Mouse (Mus musculus) megakaryocyte, adult 5-6 weeks (primary cell): ENCODE data around the gene Nisch. TPM values are rescaled to one million over a fixed set of nuclear protein-coding genes. Genes with fewer than 3 reads are reported as not detected.

Experiments
- ATAC-seq: 2 replicates; pipeline ENCODE4 v1.8.0; 2016; ENCODE audit warnings: mild to moderate bottlenecking, inconsistent platforms; ENCODE audit not compliant: poor library complexity, severe bottlenecking
- total RNA-seq, 2 experiments: library from RNA; stranded (forward) in 1 of 2; stranded (reverse) in 1 of 2; fragments of 153-499, 151-499 nt in 1 of 2; fragments of 221-1000, 200-1000 nt in 1 of 2; gene quantifications; 2 replicates each; pipeline versions ENCODE4 v1.2.3 to v1.2.4; 2015 to 2017

Nisch gene
- total RNA-seq, 2 experiments from 2014 or later: 65.6 to 74.8 TPM

- ATAC-seq: peak; percentile 72
Measured at GRCm38 (mm10) chr14:31217666-31218065, 920 bp upstream of the Nisch start, which contains the start of gene Sema3g. Gene Sema3g (plus strand): TSS chr14:31217860.

- peak; percentile 77 for ATAC-seq
Measured at GRCm38 (mm10) chr14:31215157-31216002, 1.4 kb downstream of the Nisch start.

- ATAC-seq: peak; percentile 20; the same call in 1 of the 2 replicates
Measured at GRCm38 (mm10) chr14:31214684-31215083, 2.1 kb downstream of the Nisch start.

- ATAC-seq: peak; percentile 68
Measured at GRCm38 (mm10) chr14:31213868-31214267, 2.9 kb downstream of the Nisch start.

GRCm38 (mm10) chr14:31212499-31212898 lies 4.2 kb downstream of the Nisch start:
- peak; percentile 17; the same call in 1 of the 2 replicates for ATAC-seq

GRCm38 (mm10) chr14:31211854-31212253 lies 4.9 kb downstream of the Nisch start:
- no peak for ATAC-seq

GRCm38 (mm10) chr14:31209133-31209557 lies 7.6 kb downstream of the Nisch start:
- no peak for ATAC-seq

GRCm38 (mm10) chr14:31208084-31208483 lies 8.7 kb downstream of the Nisch start, which contains the start of gene Tnnc1:
Gene Tnnc1 (plus strand): TSS chr14:31208312.
- ATAC-seq: no peak

GRCm38 (mm10) chr14:31207070-31207830 lies 9.5 kb downstream of the Nisch start:
- ATAC-seq: no peak

- ATAC-seq: peak; percentile 95
Measured at GRCm38 (mm10) chr14:31206472-31206981, 10.2 kb downstream of the Nisch start.

- peak; percentile 33 for ATAC-seq
Measured at GRCm38 (mm10) chr14:31205562-31206467, 10.9 kb downstream of the Nisch start.

GRCm38 (mm10) chr14:31205244-31205561 lies 11.5 kb downstream of the Nisch start:
- ATAC-seq: no peak

GRCm38 (mm10) chr14:31204844-31205243 lies 11.9 kb downstream of the Nisch start:
- no peak for ATAC-seq

- no peak for ATAC-seq
Measured at GRCm38 (mm10) chr14:31200038-31200437, 16.7 kb downstream of the Nisch start.

- no peak for ATAC-seq
Measured at GRCm38 (mm10) chr14:31199599-31199998, 17.1 kb downstream of the Nisch start.

- peak; percentile 44; the same call in 1 of the 2 replicates for ATAC-seq
Measured at GRCm38 (mm10) chr14:31197547-31198516, 18.9 kb downstream of the Nisch start.

- ATAC-seq: peak; percentile 83
Measured at GRCm38 (mm10) chr14:31195968-31196367, 20.8 kb downstream of the Nisch start.

GRCm38 (mm10) chr14:31195521-31195920 lies 21.2 kb downstream of the Nisch start:
- ATAC-seq: no peak

- peak; percentile 57 for ATAC-seq
Measured at GRCm38 (mm10) chr14:31194891-31195513, 21.7 kb downstream of the Nisch start.
